Mouse (Mus musculus) myocyte (in vitro differentiated cells): ENCODE measurements around the gene Espn. TPM values are rescaled to one million over a fixed set of nuclear protein-coding genes. Genes with fewer than 3 reads are reported as not detected.

Experiments used
- H3K27me3 ChIP-seq: one replicate; pipeline ENCODE4 v1.6.1; 2011; ENCODE audit not compliant: control insufficient read depth, insufficient read depth, insufficient read length
- H3K36me3 ChIP-seq: one replicate; pipeline ENCODE4 v1.6.1; 2011; ENCODE audit not compliant: control insufficient read depth, insufficient read depth
- H3K4me2 ChIP-seq: one replicate; pipeline ENCODE4 v1.6.1; 2011; ENCODE audit warnings: low read depth, control low read depth
- H3K4me3 ChIP-seq: one replicate; pipeline ENCODE4 v1.5.1; 2011; ENCODE audit warnings: mild to moderate bottlenecking, control low read depth, moderate library complexity
- H3K79me2 ChIP-seq: one replicate; pipeline ENCODE4 v1.6.1; 2011; ENCODE audit not compliant: control insufficient read depth, insufficient read depth
- H3ac ChIP-seq: one replicate; pipeline ENCODE4 v1.6.1; 2011; ENCODE audit not compliant: control insufficient read depth, insufficient read length
- CEBPB ChIP-seq: IDR thresholded peaks from 2 replicates; pipeline ENCODE4 v1.6.1; 2011; ENCODE audit warnings: mild to moderate bottlenecking, moderate library complexity; ENCODE audit not compliant: poor library complexity, insufficient read depth, severe bottlenecking
- E2F4 ChIP-seq: IDR thresholded peaks from one replicate; pipeline ENCODE4 v1.6.1; 2011; ENCODE audit warnings: mild to moderate bottlenecking, control low read depth, moderate library complexity; ENCODE audit not compliant: insufficient read depth
- MAX ChIP-seq: IDR thresholded peaks from one replicate; pipeline ENCODE4 v1.6.1; 2011; ENCODE audit warnings: low read depth, mild to moderate bottlenecking, control low read depth
- MYOD1 ChIP-seq, 3 experiments: IDR thresholded peaks; one replicate each; pipeline ENCODE4 v1.6.1; 2011; ENCODE audit warnings: control low read depth in 2 of 3, low read depth in 2 of 3, mild to moderate bottlenecking in 2 of 3, moderate library complexity in 1 of 3; ENCODE audit not compliant: insufficient read length in 2 of 3, control insufficient read depth in 1 of 3
- MYOG ChIP-seq, 3 experiments: IDR thresholded peaks; one replicate each; pipeline ENCODE4 v1.6.1; 2011; ENCODE audit warnings: control low read depth in 2 of 3, low read depth in 2 of 3, mild to moderate bottlenecking in 2 of 3; ENCODE audit not compliant: insufficient read length in 2 of 3, control insufficient read depth in 1 of 3, insufficient read depth in 1 of 3
- POLR2A ChIP-seq: IDR thresholded peaks from one replicate; pipeline ENCODE4 v1.6.1; 2011; ENCODE audit warnings: low read depth, mild to moderate bottlenecking, control low read depth, moderate library complexity; ENCODE audit not compliant: insufficient read length
- POLR2AphosphoS2 ChIP-seq: IDR thresholded peaks from one replicate; pipeline ENCODE4 v1.6.1; 2011; ENCODE audit warnings: low read depth, control low read depth; ENCODE audit not compliant: insufficient read length
- REST ChIP-seq: IDR thresholded peaks from one replicate; pipeline ENCODE4 v1.6.1; 2011; ENCODE audit warnings: mild to moderate bottlenecking, control low read depth, moderate library complexity; ENCODE audit not compliant: insufficient read depth, insufficient read length
- SRF ChIP-seq: IDR thresholded peaks from one replicate; pipeline ENCODE4 v1.6.1; 2011; ENCODE audit warnings: low read depth; ENCODE audit not compliant: control insufficient read depth, insufficient read length
- TCF12 ChIP-seq: IDR thresholded peaks from one replicate; pipeline ENCODE4 v1.6.1; 2011; ENCODE audit warnings: mild to moderate bottlenecking, control low read depth; ENCODE audit not compliant: poor library complexity, insufficient read depth, severe bottlenecking
- TCF3 ChIP-seq: IDR thresholded peaks from one replicate; pipeline ENCODE4 v1.6.1; 2011; ENCODE audit warnings: low read depth, control low read depth; ENCODE audit not compliant: insufficient read length
- USF1 ChIP-seq: IDR thresholded peaks from one replicate; pipeline ENCODE4 v1.6.1; 2011; ENCODE audit warnings: low read depth, mild to moderate bottlenecking, control low read depth, moderate library complexity
- polyA plus RNA-seq: library from polyadenylated mRNA; unstranded; fragments of >200 nt; fragmentation: generic; extraction: Trizol; gene quantifications from one replicate; pipeline ENCODE4 v1.2.1, GENCODE M21; 2012; ENCODE audit warnings: missing spikeins

Gene Espn
- polyA plus RNA-seq, 1 experiment = 0.65 TPM

DNA sequence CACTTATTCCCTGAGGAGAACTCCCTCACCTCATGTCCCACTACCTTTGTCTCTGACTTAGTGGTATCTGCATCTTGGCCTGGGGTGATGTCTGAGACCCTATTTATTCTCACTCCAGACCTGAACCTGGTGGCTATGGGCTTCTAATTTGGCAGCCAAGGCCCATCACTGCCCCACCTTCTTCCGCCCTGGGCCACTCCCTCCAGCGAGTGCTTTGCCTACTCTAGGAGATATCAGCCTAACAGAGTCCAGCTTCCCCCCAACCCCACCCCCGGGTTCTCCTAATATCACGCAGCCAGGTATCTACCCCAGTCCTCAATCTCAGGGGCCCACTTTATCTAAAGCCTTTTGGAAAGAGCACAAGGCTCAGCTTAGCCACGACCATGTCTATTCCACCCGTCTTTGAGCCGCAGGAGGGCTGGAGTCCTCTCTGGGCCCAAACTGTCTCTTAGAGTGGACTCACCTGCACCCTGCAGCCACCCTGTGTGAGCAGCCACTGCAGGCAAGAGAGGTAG is 663 bp downstream of the Espn start:
- TF ChIP-seq REST (no peak), TCF12 (no peak), TCF3 (no peak), POLR2AphosphoS2 (no peak), USF1 (no peak), MYOD1 (IDR thresholded peaks at IDR 0.05; ENCODE audit: control insufficient read depth in 1 of 3, insufficient read length in 2 of 3, low read depth in 2 of 3) (no peak), SRF (no peak), MYOG (IDR thresholded peaks at IDR 0.05; ENCODE audit: control insufficient read depth in 1 of 3, insufficient read depth in 1 of 3, insufficient read length in 2 of 3, low read depth in 2 of 3) (no peak), POLR2A (no peak), MAX (no peak), CEBPB (no peak), E2F4 (no peak)
- no peak overlapping the region for H3K4me2 ChIP-seq
- peaks cover 61% of the 10 kb centered on the region for H3K27me3 ChIP-seq
- no peak overlapping the region for H3K4me3 ChIP-seq
- no peaks in the 10 kb centered on the region for H3K79me2 ChIP-seq
- no peaks in the 10 kb centered on the region for H3K36me3 ChIP-seq
- no peak overlapping the region for H3ac ChIP-seq

DNA sequence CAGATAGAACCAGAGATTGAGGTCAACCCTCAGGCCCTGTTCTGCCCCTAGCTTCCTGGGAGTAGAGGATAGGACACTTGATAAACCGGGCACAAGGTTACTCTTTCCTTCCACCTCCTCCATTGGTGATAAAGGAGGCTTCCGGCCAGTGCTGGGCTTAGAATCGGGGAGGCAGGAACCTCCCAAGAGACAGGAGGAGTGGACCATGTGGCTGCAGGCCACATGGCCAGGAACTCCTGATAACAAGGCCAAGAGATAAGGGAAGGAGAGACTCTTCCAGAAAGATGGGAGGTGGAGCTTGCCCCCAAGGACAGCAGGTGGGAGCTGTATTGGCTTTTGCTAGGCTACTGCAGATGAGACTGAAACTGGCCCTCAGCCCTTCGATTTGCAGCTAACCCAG is 1.6 kb downstream of the Espn start:
- no peak for TF ChIP-seq MYOG (IDR thresholded peaks at IDR 0.05; ENCODE audit: control insufficient read depth in 1 of 3, insufficient read depth in 1 of 3, insufficient read length in 2 of 3, low read depth in 2 of 3)
- TF ChIP-seq E2F4 = no peak
- no peak for TF ChIP-seq CEBPB
- TF ChIP-seq TCF3 = no peak
- no peak for TF ChIP-seq SRF
- no peak for TF ChIP-seq POLR2A
- no peak for TF ChIP-seq MYOD1 (IDR thresholded peaks at IDR 0.05; ENCODE audit: control insufficient read depth in 1 of 3, insufficient read length in 2 of 3, low read depth in 2 of 3)
- Histone ChIP-seq H3K27me3 (peaks cover 61% of the 10 kb centered on the region), H3K4me3 (no peak overlapping the region), H3ac (no peak overlapping the region), H3K4me2 (no peak overlapping the region), H3K36me3 (no peaks in the 10 kb centered on the region), H3K79me2 (no peaks in the 10 kb centered on the region)

DNA sequence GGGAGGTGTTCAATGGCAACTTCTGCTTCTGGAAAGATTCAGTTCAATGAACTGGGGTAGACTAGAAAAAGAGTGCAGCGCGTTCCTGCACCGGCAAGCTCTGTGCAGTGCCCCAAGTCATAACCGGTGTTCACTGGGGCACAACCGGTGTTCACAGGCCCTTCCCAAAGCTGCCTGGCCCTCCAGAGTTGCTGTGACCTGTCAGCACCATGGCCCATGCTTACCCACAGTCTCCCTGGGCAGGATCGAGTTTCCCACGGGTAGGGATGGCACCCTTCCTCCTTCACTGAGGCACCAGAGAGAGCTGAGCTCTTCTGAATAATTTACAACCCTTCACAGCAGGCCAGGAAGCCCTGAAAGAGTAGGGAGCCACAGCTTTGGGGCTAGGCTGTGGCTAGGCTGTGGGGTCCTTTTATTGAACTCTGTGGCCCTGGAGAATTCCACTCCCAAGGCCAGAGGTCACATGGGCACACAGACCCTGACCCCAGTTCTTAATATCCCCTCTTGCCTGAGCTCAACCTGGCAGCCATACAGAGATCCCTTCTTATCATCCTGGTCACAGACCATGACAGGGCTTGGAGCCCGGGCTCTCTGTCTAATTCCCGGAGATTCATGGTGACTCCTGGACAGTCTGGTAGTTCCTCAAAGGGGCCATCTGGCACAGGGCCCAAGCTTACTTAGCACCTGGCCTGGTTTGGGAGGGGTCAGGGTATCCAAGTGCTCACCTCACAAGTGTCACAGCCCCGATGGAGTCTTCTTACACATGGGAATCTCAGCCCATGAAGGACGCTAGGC is 5.9 kb downstream of the Espn start:
- peaks cover 54% of the 10 kb centered on the region for H3K27me3 ChIP-seq
- H3ac ChIP-seq = no peak overlapping the region
- no peak overlapping the region for H3K4me3 ChIP-seq
- H3K36me3 ChIP-seq = no peaks in the 10 kb centered on the region
- H3K79me2 ChIP-seq = no peaks in the 10 kb centered on the region
- TF ChIP-seq USF1 (no peak), POLR2A (no peak), E2F4 (no peak), REST (no peak), MYOD1 (IDR thresholded peaks at IDR 0.05; ENCODE audit: control insufficient read depth in 1 of 3, insufficient read length in 2 of 3, low read depth in 2 of 3) (no peak), TCF3 (no peak), CEBPB (no peak), POLR2AphosphoS2 (no peak), MYOG (IDR thresholded peaks at IDR 0.05; ENCODE audit: control insufficient read depth in 1 of 3, insufficient read depth in 1 of 3, insufficient read length in 2 of 3, low read depth in 2 of 3) (no peak), SRF (no peak), TCF12 (no peak), MAX (no peak)
- no peak overlapping the region for H3K4me2 ChIP-seq

DNA sequence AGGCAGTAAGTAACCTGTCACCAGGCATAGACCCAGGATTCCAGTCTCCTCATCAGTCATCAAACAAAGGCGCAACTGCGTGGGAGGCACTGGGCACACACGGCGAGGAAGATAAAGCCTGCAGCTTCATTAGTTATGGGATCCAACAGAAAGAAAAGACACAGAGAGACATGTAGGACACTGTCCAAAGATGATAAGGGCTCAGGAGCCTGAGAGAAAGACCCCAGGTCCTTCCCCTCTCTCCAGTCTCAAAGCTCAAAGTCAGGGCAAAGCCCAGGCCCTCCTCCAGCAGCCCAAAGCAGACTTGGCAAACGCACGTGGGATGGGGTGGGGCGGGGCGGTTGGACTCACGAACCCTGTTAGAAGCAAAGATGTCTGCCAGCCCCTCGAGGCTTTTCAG is 6.7 kb downstream of the Espn start:
- H3K79me2 ChIP-seq = no peaks in the 10 kb centered on the region
- H3K4me2 ChIP-seq = no peak overlapping the region
- no peak overlapping the region for H3ac ChIP-seq
- H3K27me3 ChIP-seq = peaks cover 53% of the 10 kb centered on the region
- no peaks in the 10 kb centered on the region for H3K36me3 ChIP-seq
- no peak for TF ChIP-seq USF1
- no peak for TF ChIP-seq TCF12
- TF ChIP-seq SRF = no peak
- TF ChIP-seq POLR2AphosphoS2 = no peak
- TF ChIP-seq MYOG (IDR thresholded peaks at IDR 0.05; ENCODE audit: control insufficient read depth in 1 of 3, insufficient read depth in 1 of 3, insufficient read length in 2 of 3, low read depth in 2 of 3) = no peak
- no peak for TF ChIP-seq MAX
- no peak for TF ChIP-seq POLR2A
- TF ChIP-seq REST = no peak
- no peak for TF ChIP-seq CEBPB
- no peak for TF ChIP-seq MYOD1 (IDR thresholded peaks at IDR 0.05; ENCODE audit: control insufficient read depth in 1 of 3, insufficient read length in 2 of 3, low read depth in 2 of 3)
- no peak for TF ChIP-seq TCF3
- no peak for TF ChIP-seq E2F4
- no peak overlapping the region for H3K4me3 ChIP-seq
